In the genomic region with DNA sequence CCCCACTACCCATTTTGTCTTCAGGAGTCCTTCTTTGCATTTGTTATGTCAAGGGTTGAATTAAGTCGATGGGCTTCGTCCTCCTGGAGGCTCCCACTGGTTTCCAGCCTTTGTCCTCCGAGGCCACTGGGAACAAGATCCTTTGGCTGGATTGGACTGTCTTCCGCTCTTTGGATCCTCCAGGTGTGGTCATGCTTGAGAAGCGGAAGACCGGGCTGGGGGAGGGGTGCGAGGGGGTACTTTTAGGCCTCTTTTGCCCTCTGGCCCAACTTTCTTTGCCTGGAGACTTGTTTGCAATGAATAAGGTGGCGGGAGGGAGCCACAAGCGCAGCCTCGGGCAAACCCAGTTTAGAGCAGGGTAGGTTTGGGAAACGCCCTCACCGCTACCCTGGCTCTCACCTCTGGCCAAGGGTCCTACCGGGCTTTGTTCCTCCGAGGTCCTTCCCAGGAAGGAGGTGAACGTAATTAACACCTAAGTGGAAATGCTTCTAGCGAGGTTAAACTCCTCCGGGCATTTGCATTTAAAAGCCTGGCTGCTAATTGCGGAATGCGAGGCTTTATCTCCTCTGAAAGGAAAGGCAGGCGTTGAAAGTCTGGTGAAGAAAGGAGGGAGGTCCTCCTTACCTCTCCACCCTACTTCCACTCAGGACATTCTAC, we compare ENCODE assay signal across 9 mouse cellular contexts.
DNase-seq lines count a peak whose midpoint lies in the region; ATAC-seq and TF ChIP-seq lines count a peak whose summit lies in the region.
"Had no signal": no experiment of that assay in that cellular context is flagged by ENCODE, and none has a peak within 500 bp of the region (broad histone marks: within the 10 kb centered on the region; RNA-seq: fewer than 3 reads in every experiment).

No protein-coding gene starts in this region.

- TF ChIP-seq POLR2A in limb, embryonic 14.5 days (IDR thresholded peaks at IDR 0.05; ENCODE audit: borderline replicate concordance, extremely low read depth, insufficient read depth, insufficient read length): no peak

- no peaks in the 10 kb centered on the region for H3K36me3 ChIP-seq in ES-E14 (ENCODE audit: control insufficient read depth, insufficient read depth, low read length, poor library complexity, severe bottlenecking)
- H3K36me3 ChIP-seq in embryonic facial prominence, embryonic 11.5 days (replicated peaks; ENCODE audit: control insufficient read depth, insufficient read depth, low read depth, low read length): no peaks in the 10 kb centered on the region
- no peaks in the 10 kb centered on the region for H3K36me3 ChIP-seq in intestine, embryonic 15.5 days
- no peaks in the 10 kb centered on the region for H3K36me3 ChIP-seq in limb, embryonic 14.5 days (ENCODE audit: control insufficient read depth, insufficient read depth, low read length)

- no peak overlapping the region for H3K9ac ChIP-seq in ES-E14 (ENCODE audit: insufficient read depth, low read depth, low read length, poor library complexity, severe bottlenecking)
- no peak overlapping the region for H3K9ac ChIP-seq in embryonic facial prominence, embryonic 11.5 days (replicated peaks; ENCODE audit: low read length)
- H3K9ac ChIP-seq in intestine, embryonic 15.5 days: no peak overlapping the region
- no peak overlapping the region for H3K9ac ChIP-seq in limb, embryonic 14.5 days (ENCODE audit: low read depth, low read length, severe bottlenecking)

- H3K27ac ChIP-seq in ES-E14 (ENCODE audit: insufficient read depth, low read depth, low read length, poor library complexity, severe bottlenecking): peak overlapping the region; percentile 53
- no peak overlapping the region for H3K27ac ChIP-seq in embryonic facial prominence, embryonic 11.5 days (replicated peaks; ENCODE audit: low read depth, low read length)
- no peak overlapping the region for H3K27ac ChIP-seq in intestine, embryonic 15.5 days
- H3K27ac ChIP-seq in limb, embryonic 14.5 days (replicated peaks; ENCODE audit: low read depth, low read length): no peak overlapping the region

- WGBS in embryonic facial prominence, embryonic 11.5 days: 6% methylated on average over 20 of the region's 20 CpGs
- 16% methylated on average over 20 of the region's 20 CpGs for WGBS in intestine, embryonic 15.5 days
- WGBS in limb, embryonic 14.5 days: 7% methylated on average over 20 of the region's 20 CpGs

- H3K27me3 ChIP-seq in embryonic facial prominence, embryonic 11.5 days (ENCODE audit: control insufficient read depth, insufficient read depth, low read length): peaks cover 15% of the 10 kb centered on the region
- peaks cover 10% of the 10 kb centered on the region for H3K27me3 ChIP-seq in intestine, embryonic 15.5 days (replicated peaks)
- peaks cover 26% of the 10 kb centered on the region; the same call in 1 of the 2 replicates for H3K27me3 ChIP-seq in limb, embryonic 14.5 days (ENCODE audit: control insufficient read depth, insufficient read depth, low read length)

- peak overlapping the region in 1 of 2 experiments; percentile 5; a peak in 1 of 4 replicates for H3K4me3 ChIP-seq in ES-E14 (ENCODE audit: insufficient read depth in 1 of 2, low read depth in 1 of 2, low read length in 2 of 2, poor library complexity in 1 of 2, severe bottlenecking in 1 of 2)
- no peak overlapping the region for H3K4me3 ChIP-seq in embryonic facial prominence, embryonic 11.5 days (ENCODE audit: low read depth, low read length)
- H3K4me3 ChIP-seq in intestine, embryonic 15.5 days (replicated peaks): no peak overlapping the region; the same call in 1 of the 2 replicates
- H3K4me3 ChIP-seq in limb, embryonic 14.5 days (replicated peaks; ENCODE audit: low read length): no peak overlapping the region

- ATAC-seq in embryonic facial prominence, embryonic 11.5 days (replicated peaks; ENCODE audit: insufficient number of reproducible peaks, low FRiP score, low TSS enrichment, low read depth): no peak
- ATAC-seq in intestine, embryonic 15.5 days: no peak
- no peak for ATAC-seq in limb, embryonic 14.5 days (ENCODE audit: low FRiP score, low read depth)
- ATAC-seq: inflammation-experienced regulatory T-cells, adult 6 months had no signal

- DNase-seq in ES-E14 (ENCODE audit: low read depth, low spot score): peak; percentile 86
- DNase-seq in embryonic facial prominence, embryonic 11.5 days (ENCODE audit: low spot score): peak; percentile 17
- DNase-seq in limb, embryonic 14.5 days (ENCODE audit: low spot score): no peak
- DNase-seq in adrenal gland, adult 8-10 months: no peak
- DNase-seq in c-Kit-positive CD71-positive TER-119-positive erythroid progenitor cells, embryonic 14.5 days (ENCODE audit: low spot score): no peak
- DNase-seq in urinary bladder, postnatal 14 days (ENCODE audit: low spot score): no peak
- DNase-seq in layer of hippocampus, postnatal 36 days: no peak

- in situ Hi-C loops in ES-E14 (cut with MboI; ENCODE audit: low sequenced_read_pairs in 2 of 2, unreplicated experiment in 2 of 2): no loop called here

- peaks cover 3 to 19% of the 10 kb centered on the region in 2 experiments; a peak in 3 of 4 replicates for H3K4me1 ChIP-seq in ES-E14 (ENCODE audit: control insufficient read depth in 2 of 2, insufficient read depth in 2 of 2, low read length in 2 of 2, poor library complexity in 1 of 2)
- no peaks in the 10 kb centered on the region for H3K4me1 ChIP-seq in embryonic facial prominence, embryonic 11.5 days (ENCODE audit: control insufficient read depth, insufficient read depth, low read length)
- H3K4me1 ChIP-seq in intestine, embryonic 15.5 days (replicated peaks): peaks cover 10% of the 10 kb centered on the region; the same call in 1 of the 2 replicates
- peaks cover 9% of the 10 kb centered on the region; the same call in 1 of the 2 replicates for H3K4me1 ChIP-seq in limb, embryonic 14.5 days (ENCODE audit: control insufficient read depth, insufficient read depth, low read length)

- peak overlapping the region; percentile 15; the same call in 1 of the 2 replicates for H3K4me2 ChIP-seq in embryonic facial prominence, embryonic 11.5 days (ENCODE audit: low read depth, low read length)
- peak overlapping the region; percentile 31 for H3K4me2 ChIP-seq in intestine, embryonic 15.5 days (replicated peaks)
- H3K4me2 ChIP-seq in limb, embryonic 14.5 days (replicated peaks; ENCODE audit: low read depth, low read length, severe bottlenecking): 0 out of 2 replicates have a peak overlapping the region, but pooled peaks have one; percentile 10

- H3K9me3 ChIP-seq in ES-E14 (ENCODE audit: control insufficient read depth, insufficient read depth, low read depth, low read length): no peaks in the 10 kb centered on the region
- H3K9me3 ChIP-seq in embryonic facial prominence, embryonic 11.5 days (replicated peaks; ENCODE audit: control insufficient read depth, low read length): no peaks in the 10 kb centered on the region
- no peaks in the 10 kb centered on the region for H3K9me3 ChIP-seq in intestine, embryonic 15.5 days
- no peaks in the 10 kb centered on the region for H3K9me3 ChIP-seq in limb, embryonic 14.5 days (ENCODE audit: control insufficient read depth, low read length)

TF ChIP-seq in ES-E14, 5 proteins besides CTCF, POLR2A, EP300 and RAD21:
- TF ChIP-seq ZC3H11A (IDR thresholded peaks at IDR 0.05; ENCODE audit: borderline replicate concordance, low read depth, low read length) (no peak), HCFC1 (IDR thresholded peaks at IDR 0.05; ENCODE audit: borderline replicate concordance, insufficient read depth, low read length) (no peak), CHD2 (IDR thresholded peaks at IDR 0.05; ENCODE audit: low read depth, low read length) (0 out of 2 replicates have a peak, but pooled peaks have one; percentile 9), MAFK (IDR thresholded peaks at IDR 0.05; ENCODE audit: insufficient read depth, low read depth, low read length) (no peak), ZNF384 (IDR thresholded peaks at IDR 0.05; ENCODE audit: low read depth, low read length) (no peak)

Comparison
In these comparisons a context has a peak if more than half of its experiments do, and no peak if none do; other contexts are left out.
1. DNase-seq: peak in ES-E14 (single experiment) and embryonic facial prominence, embryonic 11.5 days (single experiment); none in limb, embryonic 14.5 days (single experiment), adrenal gland, adult 8-10 months (single experiment), c-Kit-positive CD71-positive TER-119-positive erythroid progenitor cells, embryonic 14.5 days (single experiment), urinary bladder, postnatal 14 days (single experiment) and layer of hippocampus, postnatal 36 days (0 of 2).
2. Peak in every context shown above with its lines, with median percentiles within 50 percentile points of each other: H3K4me2 ChIP-seq.